Mouse (Mus musculus): ENCODE results near the gene Degs2.

DNA sequence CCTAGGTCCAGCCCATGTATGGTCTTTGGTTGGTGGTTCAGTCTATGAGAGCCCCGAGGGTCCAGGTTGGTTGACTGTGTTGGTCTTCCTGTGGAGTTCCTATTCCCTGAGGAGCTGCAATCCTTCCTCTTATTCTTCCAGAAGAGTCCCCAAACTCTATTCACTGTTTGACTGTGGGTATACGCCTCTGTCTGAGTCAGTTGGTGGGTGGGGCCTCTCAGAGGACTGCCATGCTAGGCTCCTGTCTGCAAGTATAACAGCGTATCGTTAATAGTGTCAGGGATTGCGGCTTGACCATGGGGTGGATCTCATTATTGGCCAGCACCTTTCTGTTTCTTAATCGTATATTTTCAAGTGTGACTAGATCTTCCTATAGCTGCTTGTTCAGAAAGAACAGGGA lies 7.3 kb upstream of the Degs2 start:
- no peak for TF ChIP-seq CTCF (conservative IDR thresholded peaks at IDR 0.05; ENCODE audit: insufficient read depth, insufficient read length, low read depth, low read length)
- TF ChIP-seq POLR2A (IDR thresholded peaks at IDR 0.05; ENCODE audit: low read depth, low read length): no peak
